Mouse (Mus musculus) MEL (cell line): Measurements from ENCODE around the gene Cadm3. TPM values are rescaled to one million over a fixed set of nuclear protein-coding genes. Genes with fewer than 3 reads are reported as not detected.

ENCODE experiments used
- polyA plus RNA-seq, 2 experiments: library from polyadenylated mRNA; stranded (reverse) in 1 of 2; unstranded in 1 of 2; fragments of >175 nt in 1 of 2; fragments of >200 nt in 1 of 2; gene quantifications; 2 replicates each; pipeline versions ENCODE4 v1.2.1 to v1.2.4; 2012; ENCODE audit warnings: low replicate concordance in 2 of 2, low read depth in 1 of 2; ENCODE audit not compliant: insufficient read length in 2 of 2, insufficient read depth in 1 of 2, missing spikeins in 1 of 2
- total RNA-seq: library from RNA; depleted of rRNA; stranded (reverse); fragments of 300-350 nt; gene quantifications from 2 replicates; pipeline ENCODE4 v1.2.3, GENCODE M21; 2012; rRNA removed

Gene Cadm3
- total and polyA plus RNA-seq, 3 experiments, result 0.03 to 0.19 TPM; not detected in 1

Other genes starting within 250 kb of the Cadm3 start
- not detected in 2 replicates for gene Olfr1408, start 230.3 kb downstream of the Cadm3 start, total RNA-seq
- gene Olfr1408, start 230.3 kb downstream of the Cadm3 start, polyA plus RNA-seq, result not detected
- not detected in 2 replicates for gene Olfr1406, start 177.1 kb downstream of the Cadm3 start, total RNA-seq
- not detected for gene Olfr1406, start 177.1 kb downstream of the Cadm3 start, polyA plus RNA-seq
- gene Olfr218, start 169.9 kb downstream of the Cadm3 start, total RNA-seq, result not detected in 2 replicates
- gene Olfr218, start 169.9 kb downstream of the Cadm3 start, polyA plus RNA-seq, result not detected
- gene Olfr1404, start 155.3 kb downstream of the Cadm3 start, total RNA-seq, result not detected in 2 replicates
- gene Olfr1404, start 155.3 kb downstream of the Cadm3 start, polyA plus RNA-seq, result not detected
- 2.0 and 2.6 TPM in 2 replicates for gene Fcer1a, start 140.5 kb downstream of the Cadm3 start, total RNA-seq
- gene Fcer1a, start 140.5 kb downstream of the Cadm3 start, polyA plus RNA-seq, result under 1 TPM in 1 of 2 experiments, not detected in 1; 0.42 TPM
- gene Olfr418, start 101.7 kb downstream of the Cadm3 start, total RNA-seq, result not detected in 2 replicates
- not detected for gene Olfr418, start 101.7 kb downstream of the Cadm3 start, polyA plus RNA-seq
- gene Mptx2, start 89.9 kb downstream of the Cadm3 start, total RNA-seq, result not detected in 2 replicates
- not detected for gene Mptx2, start 89.9 kb downstream of the Cadm3 start, polyA plus RNA-seq
- gene Ackr1, start 33.9 kb downstream of the Cadm3 start, total RNA-seq, result 0.19 and 0.20 TPM in 2 replicates
- gene Ackr1, start 33.9 kb downstream of the Cadm3 start, polyA plus RNA-seq, result under 1 TPM in 1 of 2 experiments, not detected in 1; 0.42 TPM
- 2.3 TPM in 2 replicates for gene Aim2, start 16.8 kb downstream of the Cadm3 start, total RNA-seq
- gene Aim2, start 16.8 kb downstream of the Cadm3 start, polyA plus RNA-seq, result 1 to 10 TPM in 1 of 2 experiments, not detected in 1; 9.1 TPM
- not detected in 2 replicates for gene Ifi206, start 123.3 kb upstream of the Cadm3 start, total RNA-seq
- gene Ifi206, start 123.3 kb upstream of the Cadm3 start, polyA plus RNA-seq, result not detected
- gene Ifi214, start 168.3 kb upstream of the Cadm3 start, total RNA-seq, result not detected in 2 replicates
- gene Ifi214, start 168.3 kb upstream of the Cadm3 start, polyA plus RNA-seq, result not detected
- not detected in 2 replicates for gene Ifi213, start 231.6 kb upstream of the Cadm3 start, total RNA-seq
- gene Ifi213, start 231.6 kb upstream of the Cadm3 start, polyA plus RNA-seq, result not detected